Mouse (Mus musculus) lung, adult 2 months (tissue): ENCODE measurements around the gene Ciao2a.
A peak's percentile ranks its signal among the peaks of the same experiment; 100 is the strongest.

Experiments
- CTCF ChIP-seq: fragments of 200-500 bp; IDR thresholded peaks from 2 replicates; pipeline ENCODE4 v1.5.1; 2011; ENCODE audit warnings: mild to moderate bottlenecking, low read length, control low read depth; ENCODE audit not compliant: insufficient read depth
- POLR2A ChIP-seq: fragments of 200-500 bp; IDR thresholded peaks from 2 replicates; pipeline ENCODE4 v1.6.1; 2011; ENCODE audit warnings: low read depth, mild to moderate bottlenecking, control low read depth, low read length, borderline replicate concordance; ENCODE audit errors: extremely low read depth

DNA sequence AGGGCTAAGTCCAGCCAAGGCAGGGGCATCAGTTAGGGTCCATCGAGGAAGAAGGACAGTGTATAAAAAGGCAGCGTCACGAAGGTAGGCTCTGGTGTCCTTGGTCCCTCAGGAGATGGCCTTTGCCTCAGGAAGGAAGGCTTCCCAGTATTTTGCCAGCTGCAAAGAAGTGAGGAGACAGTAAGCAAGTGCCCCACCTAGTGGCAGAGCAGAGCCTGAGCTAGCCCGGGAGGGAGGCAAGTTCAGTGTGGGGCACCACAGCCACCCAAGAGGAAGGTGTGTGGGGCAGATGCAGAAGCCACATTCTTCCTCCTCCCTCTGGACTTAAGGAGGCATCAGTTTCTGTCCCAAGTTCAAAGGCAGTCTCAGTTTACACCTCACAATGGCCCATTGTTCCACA lies 38.0 kb upstream of the Ciao2a start:
- TF ChIP-seq CTCF = peak; percentile 74
- TF ChIP-seq POLR2A = no peak
